ENCODE assay signal across 13 mouse cellular contexts in genomic region chr17:37080119-37080518, GRCm38 (mm10). TPM values are rescaled to one million over a fixed set of nuclear protein-coding genes. Genes with fewer than 3 reads are reported as not detected.
A peak's percentile ranks its signal among the peaks of the same experiment; 100 is the strongest.
DNase-seq lines count a peak whose midpoint lies in the region; ATAC-seq and TF ChIP-seq lines count a peak whose summit lies in the region.
"Had no signal": no experiment of that assay in that cellular context is flagged by ENCODE, and none has a peak within 500 bp of the region (broad histone marks: within the 10 kb centered on the region; RNA-seq: fewer than 3 reads in every experiment).

No protein-coding gene starts in this region.

- H3K4me2 ChIP-seq in liver, embryonic 12.5 days: no peak overlapping the region
- no peak overlapping the region for H3K4me2 ChIP-seq in kidney, postnatal 0 days (ENCODE audit: low read length)
- H3K4me2 ChIP-seq in forebrain, embryonic 12.5 days: no peak overlapping the region
- H3K4me2 ChIP-seq: hindbrain, embryonic 14.5 days had no signal

- 15% methylated on average over 5 of the region's 5 CpGs for WGBS in liver, adult 2 months
- WGBS in liver, embryonic 12.5 days (ENCODE audit: insufficient replicate concordance): 28% methylated on average over 5 of the region's 5 CpGs
- 16% methylated on average over 5 of the region's 5 CpGs for WGBS in kidney, postnatal 0 days
- WGBS in forebrain, embryonic 12.5 days: 30% methylated on average over 5 of the region's 5 CpGs
- WGBS in embryonic facial prominence, embryonic 10.5 days: 13% methylated on average over 5 of the region's 5 CpGs

- H3K9ac ChIP-seq in liver, adult 2 months (ENCODE audit: low read depth, low read length): no peak overlapping the region
- no peak overlapping the region for H3K9ac ChIP-seq in liver, embryonic 12.5 days
- H3K9ac ChIP-seq in kidney, postnatal 0 days (ENCODE audit: low read depth, low read length): no peak overlapping the region
- no peak overlapping the region for H3K9ac ChIP-seq in forebrain, embryonic 12.5 days

- H3K27ac ChIP-seq in liver, adult 2 months (replicated peaks; ENCODE audit: insufficient read depth, low read depth, low read length): no peak overlapping the region
- no peak overlapping the region for H3K27ac ChIP-seq in liver, embryonic 12.5 days
- H3K27ac ChIP-seq in kidney, postnatal 0 days: no peak overlapping the region
- no peak overlapping the region for H3K27ac ChIP-seq in forebrain, embryonic 12.5 days
- H3K27ac ChIP-seq in embryonic facial prominence, embryonic 10.5 days (replicated peaks): no peak overlapping the region

- H3K79me2 ChIP-seq in liver, adult 2 months (ENCODE audit: control insufficient read depth, insufficient read depth, low read length): no peaks in the 10 kb centered on the region

- no peak overlapping the region for H3K4me3 ChIP-seq in liver, adult 2 months (ENCODE audit: insufficient read depth, low read depth, low read length)
- no peak overlapping the region for H3K4me3 ChIP-seq in liver, embryonic 12.5 days
- no peak overlapping the region for H3K4me3 ChIP-seq in kidney, postnatal 0 days (replicated peaks; ENCODE audit: low read depth, low read length)
- H3K4me3 ChIP-seq in forebrain, embryonic 12.5 days (replicated peaks): no peak overlapping the region
- no peak overlapping the region for H3K4me3 ChIP-seq in embryonic facial prominence, embryonic 10.5 days

- no peak for TF ChIP-seq CTCF in liver, adult 2 months (IDR thresholded peaks at IDR 0.05; ENCODE audit: low read depth, low read length)
- no peak for TF ChIP-seq CTCF in kidney, postnatal 0 days (IDR thresholded peaks at IDR 0.05; ENCODE audit: low read depth)

- H3K9me3 ChIP-seq in liver, embryonic 12.5 days (replicated peaks): no peaks in the 10 kb centered on the region
- H3K9me3 ChIP-seq in kidney, postnatal 0 days (replicated peaks; ENCODE audit: low read length): no peaks in the 10 kb centered on the region
- no peaks in the 10 kb centered on the region for H3K9me3 ChIP-seq in forebrain, embryonic 12.5 days
- no peaks in the 10 kb centered on the region for H3K9me3 ChIP-seq in embryonic facial prominence, embryonic 10.5 days

- H3K36me3 ChIP-seq in liver, adult 2 months (ENCODE audit: control insufficient read depth, insufficient read depth, low read length): no peaks in the 10 kb centered on the region
- H3K36me3 ChIP-seq in liver, embryonic 12.5 days: no peaks in the 10 kb centered on the region
- no peaks in the 10 kb centered on the region for H3K36me3 ChIP-seq in kidney, postnatal 0 days (ENCODE audit: insufficient read depth, low read length)
- peaks cover 18% of the 10 kb centered on the region for H3K36me3 ChIP-seq in forebrain, embryonic 12.5 days (replicated peaks)
- peaks cover 23% of the 10 kb centered on the region for H3K36me3 ChIP-seq in embryonic facial prominence, embryonic 10.5 days (replicated peaks)

- no peak for ATAC-seq in liver, embryonic 12.5 days
- ATAC-seq in kidney, postnatal 0 days (replicated peaks; ENCODE audit: low FRiP score, low read depth): no peak
- ATAC-seq in forebrain, embryonic 12.5 days (ENCODE audit: low FRiP score): no peak

- DNase-seq in liver, adult 2 months (ENCODE audit: extremely low read depth, low read depth, low spot score): peak; percentile 4
- peak; percentile 11 for DNase-seq in embryo, embryonic 9.5 days (ENCODE audit: extremely low spot score)
- peak; percentile 60 for DNase-seq in kidney, postnatal 0 days (ENCODE audit: low spot score)
- peak; percentile 14 for DNase-seq in skeletal muscle tissue, adult 2 months (ENCODE audit: low read depth, low spot score)
- no peak for DNase-seq in embryonic facial prominence, embryonic 10.5 days (ENCODE audit: low spot score)
- DNase-seq: right cerebral cortex, postnatal 14 days; thymus, postnatal 14 days had no signal

- H3K27me3 ChIP-seq in liver, adult 2 months (ENCODE audit: control insufficient read depth, insufficient read depth, low read length): no peaks in the 10 kb centered on the region
- no peaks in the 10 kb centered on the region for H3K27me3 ChIP-seq in liver, embryonic 12.5 days (replicated peaks)
- no peaks in the 10 kb centered on the region for H3K27me3 ChIP-seq in kidney, postnatal 0 days (ENCODE audit: insufficient read depth, low read length)
- peaks cover 4% of the 10 kb centered on the region; the same call in 1 of the 2 replicates for H3K27me3 ChIP-seq in forebrain, embryonic 12.5 days
- no peaks in the 10 kb centered on the region for H3K27me3 ChIP-seq in embryonic facial prominence, embryonic 10.5 days (replicated peaks; ENCODE audit: low read depth, poor library complexity, severe bottlenecking)

- no peak for TF ChIP-seq POLR2A in liver, adult 2 months (IDR thresholded peaks at IDR 0.05; ENCODE audit: extremely low read depth, insufficient read depth, low read length)

- H3K4me1 ChIP-seq in liver, adult 2 months (ENCODE audit: control insufficient read depth, insufficient read depth, low read length): no peaks in the 10 kb centered on the region
- no peaks in the 10 kb centered on the region for H3K4me1 ChIP-seq in liver, embryonic 12.5 days
- no peaks in the 10 kb centered on the region for H3K4me1 ChIP-seq in kidney, postnatal 0 days (replicated peaks; ENCODE audit: insufficient read depth, low read length)
- H3K4me1 ChIP-seq in forebrain, embryonic 12.5 days: peaks cover 28% of the 10 kb centered on the region
- peaks cover 26% of the 10 kb centered on the region for H3K4me1 ChIP-seq in embryonic facial prominence, embryonic 10.5 days

RNA-seq across cellular contexts. Expression of gene Olfr90, which starts 8.2 kb away (rescaled TPM):
- total RNA-seq in liver, adult 2 months (2014; rRNA removed): not detected in 2 replicates
- not detected in 2 replicates for polyA plus RNA-seq in liver, adult 2 months (2012; rRNA removed)
- polyA plus RNA-seq in liver, embryonic 12.5 days (2016; fragmentation: Nextera tagmentation; extraction: Ambion mirVana): not detected in 2 replicates
- not detected in 2 replicates for polyA plus RNA-seq in kidney, postnatal 0 days (2015; fragmentation: Nextera tagmentation; extraction: Ambion mirVana)
- polyA plus RNA-seq in forebrain, embryonic 12.5 days (2016; fragmentation: Nextera tagmentation; extraction: Ambion mirVana): 0.06 and 0.15 TPM in 2 replicates
- 0.19 TPM in 1 of 2 replicates, not detected in the other for polyA plus RNA-seq in embryonic facial prominence, embryonic 10.5 days (2016; fragmentation: Nextera tagmentation; extraction: Ambion mirVana)
- total RNA-seq: common myeloid progenitor, adult 5-6 weeks; left cerebral cortex, adult 8-10 months had no signal
- polyA plus RNA-seq: hindbrain, embryonic 14.5 days; lung, embryonic 16.5 days had no signal

RNA-seq across cellular contexts. Expression of gene Olfr91, which starts 18.0 kb away (rescaled TPM):
- not detected in 2 replicates for total RNA-seq in liver, adult 2 months (2014; rRNA removed)
- not detected in 2 replicates for polyA plus RNA-seq in liver, adult 2 months (2012; rRNA removed)
- polyA plus RNA-seq in liver, embryonic 12.5 days (2016; fragmentation: Nextera tagmentation; extraction: Ambion mirVana): not detected in 2 replicates
- not detected in 2 replicates for polyA plus RNA-seq in kidney, postnatal 0 days (2015; fragmentation: Nextera tagmentation; extraction: Ambion mirVana)
- polyA plus RNA-seq in forebrain, embryonic 12.5 days (2016; fragmentation: Nextera tagmentation; extraction: Ambion mirVana): not detected in 2 replicates
- not detected in 2 replicates for polyA plus RNA-seq in embryonic facial prominence, embryonic 10.5 days (2016; fragmentation: Nextera tagmentation; extraction: Ambion mirVana)
- total RNA-seq: common myeloid progenitor, adult 5-6 weeks; left cerebral cortex, adult 8-10 months had no signal
- polyA plus RNA-seq: hindbrain, embryonic 14.5 days; lung, embryonic 16.5 days had no signal

RNA-seq across cellular contexts. Expression of gene Gabbr1, which starts 34.4 kb away (rescaled TPM):
- total RNA-seq in liver, adult 2 months (2014; rRNA removed): 1.2 and 1.9 TPM in 2 replicates
- polyA plus RNA-seq in liver, adult 2 months (2012; rRNA removed): 1.4 and 3.2 TPM in 2 replicates
- 1.1 and 1.6 TPM in 2 replicates for polyA plus RNA-seq in liver, embryonic 12.5 days (2016; fragmentation: Nextera tagmentation; extraction: Ambion mirVana)
- 5.2 and 6.1 TPM in 2 replicates for polyA plus RNA-seq in kidney, postnatal 0 days (2015; fragmentation: Nextera tagmentation; extraction: Ambion mirVana)
- 31.7 and 32.6 TPM in 2 replicates for polyA plus RNA-seq in forebrain, embryonic 12.5 days (2016; fragmentation: Nextera tagmentation; extraction: Ambion mirVana)
- 7.0 and 9.4 TPM in 2 replicates for polyA plus RNA-seq in embryonic facial prominence, embryonic 10.5 days (2016; fragmentation: Nextera tagmentation; extraction: Ambion mirVana)

RNA-seq across cellular contexts. Expression of gene Olfr92, which starts 39.8 kb away (rescaled TPM):
- not detected in 2 replicates for total RNA-seq in liver, adult 2 months (2014; rRNA removed)
- polyA plus RNA-seq in liver, adult 2 months (2012; rRNA removed): not detected in 2 replicates
- polyA plus RNA-seq in liver, embryonic 12.5 days (2016; fragmentation: Nextera tagmentation; extraction: Ambion mirVana): not detected in 2 replicates
- not detected in 2 replicates for polyA plus RNA-seq in kidney, postnatal 0 days (2015; fragmentation: Nextera tagmentation; extraction: Ambion mirVana)
- polyA plus RNA-seq in forebrain, embryonic 12.5 days (2016; fragmentation: Nextera tagmentation; extraction: Ambion mirVana): not detected in 2 replicates
- polyA plus RNA-seq in embryonic facial prominence, embryonic 10.5 days (2016; fragmentation: Nextera tagmentation; extraction: Ambion mirVana): not detected in 2 replicates
- total RNA-seq: common myeloid progenitor, adult 5-6 weeks; left cerebral cortex, adult 8-10 months had no signal
- polyA plus RNA-seq: hindbrain, embryonic 14.5 days; lung, embryonic 16.5 days had no signal

RNA-seq across cellular contexts. Expression of gene Mog, which starts 56.9 kb away (rescaled TPM):
- not detected in 2 replicates for total RNA-seq in liver, adult 2 months (2014; rRNA removed)
- polyA plus RNA-seq in liver, adult 2 months (2012; rRNA removed): not detected in 2 replicates
- polyA plus RNA-seq in liver, embryonic 12.5 days (2016; fragmentation: Nextera tagmentation; extraction: Ambion mirVana): not detected in 2 replicates
- polyA plus RNA-seq in kidney, postnatal 0 days (2015; fragmentation: Nextera tagmentation; extraction: Ambion mirVana): not detected in 2 replicates
- 1.1 and 1.2 TPM in 2 replicates for polyA plus RNA-seq in forebrain, embryonic 12.5 days (2016; fragmentation: Nextera tagmentation; extraction: Ambion mirVana)
- polyA plus RNA-seq in embryonic facial prominence, embryonic 10.5 days (2016; fragmentation: Nextera tagmentation; extraction: Ambion mirVana): 0.18 and 0.31 TPM in 2 replicates
- total RNA-seq: common myeloid progenitor, adult 5-6 weeks had no signal
